Mouse (Mus musculus) liver, postnatal 0 days (tissue): ENCODE results near the gene Ntrk3.

ENCODE experiments used
- CTCF ChIP-seq: sonication (generic); IDR thresholded peaks from 2 replicates; pipeline ENCODE4 v1.5.1; 2016; ENCODE audit warnings: antibody characterized with exemption, low read depth
- EP300 ChIP-seq: IDR thresholded peaks from 2 replicates; pipeline ENCODE4 v1.6.1; 2016; ENCODE audit warnings: antibody characterized with exemption, low read depth, mild to moderate bottlenecking

DNA sequence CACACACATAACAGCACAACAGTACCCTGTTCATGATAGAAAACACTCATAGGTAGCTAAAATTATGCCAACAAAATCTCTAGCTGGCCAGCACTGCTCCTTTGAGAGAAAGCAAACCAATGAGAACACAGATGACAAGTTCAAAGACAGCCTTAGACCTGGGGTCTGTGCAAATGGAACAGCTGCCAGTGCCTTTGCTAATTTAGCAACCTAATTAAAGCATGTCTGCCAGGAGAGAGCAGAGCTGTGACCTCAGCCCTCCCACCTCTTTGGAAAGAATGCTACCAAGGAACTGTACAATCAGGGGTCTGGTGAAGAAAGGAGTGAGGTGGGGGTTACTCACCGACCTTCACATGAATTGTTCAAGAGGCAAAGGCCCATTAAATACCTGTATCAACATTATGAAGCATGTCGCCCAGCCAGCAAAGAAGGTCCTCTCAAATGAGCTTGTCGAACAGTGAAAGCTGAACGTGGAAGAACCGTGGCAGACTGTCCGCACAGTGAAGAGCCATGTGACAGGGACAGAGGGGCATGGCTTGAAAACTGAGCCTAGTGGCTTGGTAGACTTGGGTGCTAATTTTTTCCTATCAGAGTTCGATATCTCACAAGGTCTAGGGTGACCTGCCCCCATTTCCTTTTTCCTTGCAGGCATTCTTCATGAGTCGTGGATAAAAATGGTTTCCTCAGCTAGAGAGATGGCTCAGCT lies 476.2 kb downstream of the Ntrk3 start:
- TF ChIP-seq EP300 (no peak), CTCF (no peak)
